Mouse (Mus musculus) effector memory CD4-positive, alpha-beta T cell, adult 7 months (primary cell): Measurements from ENCODE around the gene Fbxw24. TPM values are rescaled to one million over a fixed set of nuclear protein-coding genes. Genes with fewer than 3 reads are reported as not detected.

Experiments used
- polyA plus RNA-seq: library from polyadenylated mRNA; unstranded; fragments of 100-300 nt; shearing (Covaris generic); gene quantifications from one replicate; pipeline ENCODE4 v1.2.1, GENCODE M21; 2017

Gene Fbxw24
- polyA plus RNA-seq = not detected

DNA sequence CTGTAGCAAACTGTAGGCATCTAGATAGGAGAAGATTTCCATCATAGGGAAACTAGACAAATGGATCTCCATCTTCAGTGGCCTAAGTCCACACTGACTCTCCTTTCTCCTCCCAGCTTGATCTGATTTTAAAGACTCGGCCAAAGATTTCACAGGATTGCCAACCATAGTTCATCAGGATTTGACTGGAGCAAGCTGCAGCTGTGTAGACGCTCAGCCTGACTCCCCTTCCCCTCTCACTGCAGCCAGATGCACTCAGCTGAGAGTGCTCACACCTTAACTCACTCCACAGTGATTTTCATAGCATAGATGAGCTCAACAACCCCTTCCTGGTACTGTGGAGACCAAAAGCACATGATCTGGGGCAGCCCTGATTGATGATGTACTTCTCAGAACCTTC, at the start of gene Fbxw24:
Gene Fbxw24, minus strand, starts transcription at position 101 of the 400 bp plus-strand sequence.

DNA sequence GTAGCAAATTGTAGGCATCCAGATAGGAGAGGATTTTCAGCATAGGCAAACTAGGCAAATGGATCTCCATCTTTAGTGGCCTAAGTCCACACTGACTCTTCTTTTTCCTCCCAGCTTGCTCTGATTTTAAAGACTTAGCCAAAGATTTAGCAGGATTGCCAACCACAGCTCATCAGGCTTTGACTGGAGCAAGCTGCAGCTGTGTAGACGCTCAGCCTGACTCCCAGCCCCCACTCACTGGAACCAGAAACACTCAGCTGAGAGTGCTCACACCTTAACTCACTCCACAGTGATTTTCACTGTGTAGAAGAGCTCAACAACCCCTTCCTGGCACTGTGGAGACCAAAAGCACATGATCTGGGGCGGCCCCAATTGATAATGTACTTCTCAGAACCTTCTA, 38.7 kb upstream of the Fbxw24 start, which contains the start of gene Fbxw25:
Gene Fbxw25, minus strand, starts transcription at position 101 of the 400 bp plus-strand sequence.

DNA sequence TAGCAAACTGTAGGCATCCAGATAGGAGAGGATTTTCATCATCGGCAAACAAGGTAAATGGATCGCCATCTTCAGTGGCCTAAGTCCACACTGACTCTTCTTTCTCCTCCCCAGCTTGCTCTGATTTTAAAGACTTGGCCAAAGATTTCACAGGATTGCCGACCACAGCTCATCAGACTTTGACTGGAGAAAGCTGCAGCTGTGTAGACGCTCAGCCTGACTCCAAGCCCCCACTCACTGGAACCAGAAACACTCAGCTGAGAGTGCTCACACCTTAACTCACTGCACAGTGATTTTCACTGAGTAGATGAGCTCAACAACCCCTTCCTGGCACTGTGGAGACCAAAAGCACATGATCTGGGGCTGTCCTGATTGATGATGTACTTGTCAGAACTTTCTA, 57.7 kb downstream of the Fbxw24 start, which contains the start of gene Fbxw15:
Gene Fbxw15, minus strand, starts transcription at position 101 of the 400 bp plus-strand sequence.

Other genes with a start within 250 kb of the Fbxw24 start
- not detected for gene Fbxw22, start 221.8 kb downstream of the Fbxw24 start, polyA plus RNA-seq
- gene Fbxw16, start 176.9 kb downstream of the Fbxw24 start, polyA plus RNA-seq = not detected
- gene Fbxw19, start 130.2 kb downstream of the Fbxw24 start, polyA plus RNA-seq = not detected
- not detected for gene Fbxw15, start 57.8 kb downstream of the Fbxw24 start, polyA plus RNA-seq
- not detected for gene Fbxw25, start 38.6 kb upstream of the Fbxw24 start, polyA plus RNA-seq
- gene Fbxw18, start 76.6 kb upstream of the Fbxw24 start, polyA plus RNA-seq = not detected
- gene Fbxw26, start 120.0 kb upstream of the Fbxw24 start, polyA plus RNA-seq = not detected
- gene Fbxw27, start 164.6 kb upstream of the Fbxw24 start, polyA plus RNA-seq = not detected
- gene Spink8, start 186.2 kb upstream of the Fbxw24 start, polyA plus RNA-seq = 0.62 TPM
- gene Nme6, start 206.7 kb upstream of the Fbxw24 start, polyA plus RNA-seq = 10.0 TPM
- gene Camp, start 223.6 kb upstream of the Fbxw24 start, polyA plus RNA-seq = not detected
- gene Cdc25a, start 249.5 kb upstream of the Fbxw24 start, polyA plus RNA-seq = 4.8 TPM